Mouse (Mus musculus): Measurements from ENCODE around the gene Eno2. TPM values are rescaled to one million over a fixed set of nuclear protein-coding genes. Genes with fewer than 3 reads are reported as not detected.

The Eno2 gene
- total RNA-seq, 2 experiments from 2014 or later = 2.1 to 3.0 TPM

Small RNA genes within 50 kb of the gene (microRNA-seq; reads per million reads assigned to microRNA genes)
- gene Mir141 (ENCODE audit: borderline replicate concordance in 2 of 2) (0.74 to 0.79 reads per million in 2 experiments), gene Mir200c (ENCODE audit: borderline replicate concordance in 2 of 2) (8.8 to 14.6 reads per million in 2 experiments)

Other genes starting within 250 kb of the Eno2 start
- gene C1s1, start 227.3 kb downstream of the Eno2 start, total RNA-seq (2021) = 10 to 100 TPM; 16.5 to 20.8 TPM
- gene C1rb, start 199.4 kb downstream of the Eno2 start, total RNA-seq (2021) = 1 to 10 TPM in 1 of 2 experiments, under 1 TPM in 1; 0.72 to 1.3 TPM
- under 1 TPM; 0.20 to 0.51 TPM for gene C1s2, start 133.6 kb downstream of the Eno2 start, total RNA-seq (2021)
- gene Lpcat3, start 106.6 kb downstream of the Eno2 start, total RNA-seq (2021) = 10 to 100 TPM; 14.8 to 18.0 TPM
- gene Emg1, start 57.5 kb downstream of the Eno2 start, total RNA-seq (2021) = 10 to 100 TPM; 53.8 to 58.9 TPM
- 100 to 1,000 TPM; 157 TPM for gene Phb2, start 57.3 kb downstream of the Eno2 start, total RNA-seq (2021)
- gene Ptpn6, start 31.0 kb downstream of the Eno2 start, total RNA-seq (2021) = 1 to 10 TPM; 1.5 to 2.2 TPM
- gene Grcc10, start 28.3 kb downstream of the Eno2 start, total RNA-seq (2021) = 100 to 1,000 TPM; 163 to 167 TPM
- 1 to 10 TPM in 1 of 2 experiments, not detected in 1; 2.2 TPM for gene Gm45234, start 13.7 kb downstream of the Eno2 start, total RNA-seq (2021)
- 10 to 100 TPM; 31.8 to 32.4 TPM for gene Atn1, start 13.1 kb downstream of the Eno2 start, total RNA-seq (2021)
- gene Lrrc23, start 10.1 kb upstream of the Eno2 start, total RNA-seq (2021) = under 1 TPM in 1 of 2 experiments, not detected in 1; 0.18 TPM
- gene Spsb2, start 39.0 kb upstream of the Eno2 start, total RNA-seq (2021) = 1 to 10 TPM; 2.7 to 3.2 TPM
- gene Tpi1, start 44.6 kb upstream of the Eno2 start, total RNA-seq (2021) = 1,000 to 10,000 TPM; 2,445 to 2,599 TPM
- 10 to 100 TPM; 42.1 to 44.0 TPM for gene Usp5, start 59.8 kb upstream of the Eno2 start, total RNA-seq (2021)
- 1 to 10 TPM; 1.2 TPM for gene Cdca3, start 59.9 kb upstream of the Eno2 start, total RNA-seq (2021)
- gene Gnb3, start 70.6 kb upstream of the Eno2 start, total RNA-seq (2021) = 1 to 10 TPM; 1.6 to 1.7 TPM
- 1 to 10 TPM; 8.2 to 9.3 TPM for gene P3h3, start 88.1 kb upstream of the Eno2 start, total RNA-seq (2021)
- under 1 TPM; 0.23 to 0.32 TPM for gene Gpr162, start 94.3 kb upstream of the Eno2 start, total RNA-seq (2021)
- gene Cd4, start 118.5 kb upstream of the Eno2 start, total RNA-seq (2021) = 1 to 10 TPM in 1 of 2 experiments, not detected in 1; 1.2 TPM
- gene Lag3, start 142.0 kb upstream of the Eno2 start, total RNA-seq (2021) = under 1 TPM in 1 of 2 experiments, not detected in 1; 0.51 TPM
- 100 to 1,000 TPM; 126 to 152 TPM for gene Ptms, start 150.4 kb upstream of the Eno2 start, total RNA-seq (2021)
- 100 to 1,000 TPM; 207 to 210 TPM for gene Mlf2, start 161.7 kb upstream of the Eno2 start, total RNA-seq (2021)
- gene Cops7a, start 195.9 kb upstream of the Eno2 start, total RNA-seq (2021) = 10 to 100 TPM; 96.2 to 99.0 TPM
- gene Pianp, start 227.0 kb upstream of the Eno2 start, total RNA-seq (2021) = not detected
- gene Zfp384, start 239.5 kb upstream of the Eno2 start, total RNA-seq (2021) = 10 to 100 TPM; 18.5 to 19.3 TPM